Comparison of ENCODE assay signal across 8 mouse cellular contexts in the genomic region with DNA sequence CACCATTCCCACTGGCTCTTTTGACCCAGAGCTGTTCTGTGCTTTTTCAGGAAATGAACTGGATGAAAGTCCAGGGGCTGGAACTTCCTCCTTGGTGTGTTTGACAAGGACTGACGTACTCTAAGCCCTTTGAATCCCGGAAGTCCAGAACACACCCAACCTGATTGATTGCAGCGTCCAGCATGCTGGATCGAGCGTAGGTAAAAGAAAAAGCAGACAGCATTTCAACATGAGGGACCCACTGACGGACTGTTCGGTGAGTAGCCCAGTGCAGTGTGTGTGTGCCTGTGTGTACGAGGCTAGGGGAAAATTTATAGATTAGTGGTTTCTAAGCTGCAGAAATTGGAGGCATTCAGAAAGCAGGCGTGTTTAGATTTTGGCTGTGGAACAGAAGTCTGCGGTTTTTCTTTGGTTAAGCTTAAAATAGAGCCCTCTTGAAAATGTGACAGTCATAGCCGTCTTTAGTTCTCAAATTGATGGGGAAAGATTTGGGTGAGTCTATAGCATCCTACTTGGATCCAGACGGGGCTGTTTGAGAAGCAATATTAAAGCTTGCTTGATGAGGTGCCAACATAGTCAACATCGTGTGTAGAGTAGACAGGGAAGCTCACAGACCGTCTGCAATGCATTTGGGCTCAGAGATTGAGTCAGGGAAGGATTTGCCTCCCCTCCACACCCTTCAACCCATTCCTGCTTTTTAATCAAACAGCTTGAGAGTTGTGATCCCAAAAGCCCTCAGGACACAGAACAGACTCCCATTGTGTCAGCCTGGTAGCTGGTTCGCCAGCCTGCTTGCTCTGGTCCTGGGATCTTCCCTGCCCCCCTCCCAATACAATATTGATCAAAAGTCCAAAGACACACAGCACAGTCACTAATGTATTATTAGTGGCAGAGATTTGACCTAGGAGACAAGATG. TPM values are rescaled to one million over a fixed set of nuclear protein-coding genes. Genes with fewer than 3 reads are reported as not detected.
A peak's percentile ranks its signal among the peaks of the same experiment; 100 is the strongest.
DNase-seq lines count a peak whose midpoint lies in the region; ATAC-seq lines count a peak whose summit lies in the region.

Nostrin (plus strand) TSS at position 140 of the 916 bp plus-strand sequence.

- H3K4me1 ChIP-seq in midbrain, embryonic 11.5 days (ENCODE audit: control insufficient read depth, insufficient read depth, low read length), result no peaks in the 10 kb centered on the region
- no peaks in the 10 kb centered on the region for H3K4me1 ChIP-seq in midbrain, embryonic 16.5 days (ENCODE audit: control insufficient read depth, insufficient read depth, low read length)
- peaks cover 2 to 9% of the 10 kb centered on the region in 2 experiments; a peak in 2 of 4 replicates for H3K4me1 ChIP-seq in heart, embryonic 14.5 days (ENCODE audit: control insufficient read depth in 2 of 2, insufficient read depth in 2 of 2, low read length in 2 of 2)
- H3K4me1 ChIP-seq in limb, embryonic 10.5 days, result peaks cover 27% of the 10 kb centered on the region

- no peak within 1 kb of the TSS for H3K9ac ChIP-seq in midbrain, embryonic 11.5 days (ENCODE audit: low read length)
- no peak within 1 kb of the TSS for H3K9ac ChIP-seq in midbrain, embryonic 16.5 days (ENCODE audit: low read depth, low read length)
- H3K9ac ChIP-seq in heart, embryonic 14.5 days (ENCODE audit: low read length), result no peak within 1 kb of the TSS

- H3K36me3 ChIP-seq in midbrain, embryonic 11.5 days (ENCODE audit: control insufficient read depth, insufficient read depth, low read length), result no peaks in the 10 kb centered on the region
- H3K36me3 ChIP-seq in midbrain, embryonic 16.5 days (ENCODE audit: control insufficient read depth, insufficient read depth, low read length), result no peaks in the 10 kb centered on the region
- H3K36me3 ChIP-seq in heart, embryonic 14.5 days (ENCODE audit: control insufficient read depth, insufficient read depth, low read length), result no peaks in the 10 kb centered on the region
- H3K36me3 ChIP-seq in limb, embryonic 10.5 days, result no peaks in the 10 kb centered on the region

- H3K4me2 ChIP-seq in midbrain, embryonic 11.5 days, result no peak within 1 kb of the TSS
- H3K4me2 ChIP-seq in midbrain, embryonic 16.5 days (ENCODE audit: low read length), result no peak within 1 kb of the TSS
- peak within 1 kb of the TSS; percentile 37 for H3K4me2 ChIP-seq in heart, embryonic 14.5 days (ENCODE audit: low read length)

- H3K27ac ChIP-seq in midbrain, embryonic 11.5 days (ENCODE audit: low read depth, low read length), result no peak within 1 kb of the TSS
- no peak within 1 kb of the TSS for H3K27ac ChIP-seq in midbrain, embryonic 16.5 days (ENCODE audit: low read length)
- H3K27ac ChIP-seq in heart, embryonic 14.5 days (replicated peaks in 1 of 2; ENCODE audit: control insufficient read depth in 1 of 2, insufficient read depth in 1 of 2, low read depth in 2 of 2, low read length in 2 of 2), result peak within 1 kb of the TSS in 1 of 2 experiments; percentile 10; a peak in 1 of 4 replicates
- peak within 1 kb of the TSS; percentile 46; the same call in 1 of the 2 replicates for H3K27ac ChIP-seq in limb, embryonic 10.5 days

- no peak within 1 kb of the TSS for H3K4me3 ChIP-seq in midbrain, embryonic 11.5 days (ENCODE audit: low read depth, low read length)
- no peak within 1 kb of the TSS for H3K4me3 ChIP-seq in midbrain, embryonic 16.5 days (ENCODE audit: low read depth, low read length)
- H3K4me3 ChIP-seq in heart, embryonic 14.5 days (ENCODE audit: control insufficient read depth in 1 of 2, insufficient read depth in 1 of 2, low read depth in 1 of 2, low read length in 2 of 2), result peak within 1 kb of the TSS in 1 of 2 experiments; percentile 4; a peak in 1 of 4 replicates
- H3K4me3 ChIP-seq in limb, embryonic 10.5 days, result peak within 1 kb of the TSS; percentile 4; the same call in 1 of the 2 replicates

- H3K9me3 ChIP-seq in midbrain, embryonic 11.5 days (ENCODE audit: control insufficient read depth, low read length), result no peaks in the 10 kb centered on the region
- no peaks in the 10 kb centered on the region for H3K9me3 ChIP-seq in midbrain, embryonic 16.5 days (replicated peaks; ENCODE audit: control insufficient read depth, low read length, poor library complexity, severe bottlenecking)
- H3K9me3 ChIP-seq in heart, embryonic 14.5 days (ENCODE audit: control insufficient read depth, low read length), result no peaks in the 10 kb centered on the region
- no peaks in the 10 kb centered on the region for H3K9me3 ChIP-seq in limb, embryonic 10.5 days (replicated peaks)

- H3K27me3 ChIP-seq in midbrain, embryonic 11.5 days (ENCODE audit: control insufficient read depth, insufficient read depth, low read length), result no peaks in the 10 kb centered on the region
- no peaks in the 10 kb centered on the region for H3K27me3 ChIP-seq in midbrain, embryonic 16.5 days (ENCODE audit: control insufficient read depth, insufficient read depth, low read depth, low read length)
- no peaks in the 10 kb centered on the region for H3K27me3 ChIP-seq in heart, embryonic 14.5 days (ENCODE audit: control insufficient read depth, insufficient read depth, low read length)
- no peaks in the 10 kb centered on the region for H3K27me3 ChIP-seq in limb, embryonic 10.5 days (ENCODE audit: low read depth, poor library complexity, severe bottlenecking)

- WGBS in midbrain, embryonic 11.5 days, result 80% methylated on average over 15 of the region's 15 CpGs
- 79% methylated on average over 15 of the region's 15 CpGs for WGBS in midbrain, embryonic 16.5 days
- 49% methylated on average over 15 of the region's 15 CpGs for WGBS in heart, embryonic 14.5 days
- 61% methylated on average over 15 of the region's 15 CpGs for WGBS in limb, embryonic 10.5 days

- peak; percentile 72 for DNase-seq in midbrain, embryonic 11.5 days (ENCODE audit: low spot score, missing footprints)
- DNase-seq in limb, embryonic 10.5 days (ENCODE audit: low spot score), result no peak
- peak; percentile 5 for DNase-seq in naive thymus-derived CD4-positive, alpha-beta T cell, adult 2 months (ENCODE audit: low read depth)
- DNase-seq in thymus, adult 18-20 months, result no peak
- DNase-seq in right cerebral cortex, postnatal 25 days, result no peak

- ATAC-seq in midbrain, embryonic 11.5 days (ENCODE audit: low FRiP score), result no peak
- ATAC-seq in midbrain, embryonic 16.5 days, result no peak
- no peak for ATAC-seq in heart, embryonic 14.5 days (ENCODE audit: insufficient number of reproducible peaks, insufficient read depth, low FRiP score, low read depth)
- no peak for ATAC-seq in CD4-positive, CD25-positive, alpha-beta regulatory T cell, adult 4 months

RNA-seq across cellular contexts. Expression of gene Nostrin, which starts in this region (rescaled TPM):
- 0.77 and 1.2 TPM in 2 replicates for polyA plus RNA-seq in midbrain, embryonic 11.5 days (2014; fragmentation: Nextera tagmentation; extraction: Ambion mirVana)
- 1.5 and 2.0 TPM in 2 replicates for polyA plus RNA-seq in midbrain, embryonic 16.5 days (2015; fragmentation: Nextera tagmentation; extraction: Ambion mirVana)
- polyA plus RNA-seq in heart, embryonic 14.5 days (2014; fragmentation: Nextera tagmentation; extraction: Ambion mirVana), result 3.3 and 3.5 TPM in 2 replicates
- polyA plus RNA-seq in limb, embryonic 10.5 days (2016; fragmentation: Nextera tagmentation; extraction: Ambion mirVana), result 0.98 and 1.4 TPM in 2 replicates
- under 1 TPM in 1 of 2 experiments, not detected in 1; 0.55 TPM for polyA plus RNA-seq in CD4-positive, CD25-positive, alpha-beta regulatory T cell, adult 4 months (2017; shearing (Covaris generic))

Comparison
In these comparisons a context has a peak if more than half of its experiments do, and no peak if none do; other contexts are left out.
1. DNase-seq: peak in midbrain, embryonic 11.5 days (single experiment) and naive thymus-derived CD4-positive, alpha-beta T cell, adult 2 months (single experiment); none in limb, embryonic 10.5 days (single experiment), thymus, adult 18-20 months (0 of 2) and right cerebral cortex, postnatal 25 days (single experiment).